In the genomic region with DNA sequence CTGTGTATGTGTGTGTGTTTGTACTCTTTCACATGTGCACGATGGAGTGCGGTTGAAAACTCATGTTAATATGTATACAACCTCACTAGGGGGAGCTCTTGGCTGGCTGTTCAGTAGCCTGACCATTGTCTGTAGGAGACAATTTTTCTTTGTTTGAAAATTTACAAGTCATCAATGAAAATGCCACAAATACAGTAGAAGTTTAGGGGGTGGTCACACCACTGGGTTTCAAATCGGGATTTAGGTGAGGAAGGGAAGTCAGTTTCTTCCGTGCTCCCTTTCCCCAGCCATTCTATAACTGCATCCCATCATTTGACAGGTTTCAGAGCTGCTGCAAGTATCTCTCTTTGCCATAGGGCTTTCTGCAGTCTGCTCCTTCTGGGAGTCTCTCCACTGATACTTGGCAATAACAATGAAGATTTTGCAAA, we compare ENCODE assay signal across 7 mouse cellular contexts.
DNase-seq lines count a peak whose midpoint lies in the region; ATAC-seq and TF ChIP-seq lines count a peak whose summit lies in the region.

No protein-coding gene starts in this region.

- TF ChIP-seq CTCF in MEL (IDR thresholded peaks at IDR 0.05 in 2 of 3, conservative IDR thresholded peaks at IDR 0.05 in 1 of 3; ENCODE audit: control insufficient read depth in 1 of 3, insufficient read depth in 1 of 3, low read depth in 2 of 3, low read length in 3 of 3, poor library complexity in 1 of 3, severe bottlenecking in 1 of 3) = peak in 1 of 3 experiments; percentile 21; a peak in 2 of 6 replicates

- TF ChIP-seq POLR2A in MEL (IDR thresholded peaks at IDR 0.05; ENCODE audit: control insufficient read depth in 1 of 2, insufficient read depth in 1 of 2, low read depth in 1 of 2, low read length in 2 of 2, poor library complexity in 1 of 2) = no peak

- no peaks in the 10 kb centered on the region for H3K36me3 ChIP-seq in MEL (ENCODE audit: control insufficient read depth in 1 of 2, insufficient read depth in 2 of 2, low read length in 2 of 2)
- no peaks in the 10 kb centered on the region for H3K36me3 ChIP-seq in forebrain, embryonic 14.5 days (ENCODE audit: control insufficient read depth, insufficient read depth, low read length)
- H3K36me3 ChIP-seq in hindbrain, embryonic 13.5 days = no peaks in the 10 kb centered on the region
- H3K36me3 ChIP-seq in stomach, embryonic 15.5 days = no peaks in the 10 kb centered on the region

- no peaks in the 10 kb centered on the region for H3K9me3 ChIP-seq in MEL (replicated peaks; ENCODE audit: insufficient read depth, low read length)
- no peaks in the 10 kb centered on the region for H3K9me3 ChIP-seq in forebrain, embryonic 14.5 days (replicated peaks; ENCODE audit: control insufficient read depth, low read length)
- H3K9me3 ChIP-seq in hindbrain, embryonic 13.5 days = no peaks in the 10 kb centered on the region
- no peaks in the 10 kb centered on the region for H3K9me3 ChIP-seq in stomach, embryonic 15.5 days

- peak; percentile 2 for DNase-seq in MEL (ENCODE audit: low read depth, low spot score)
- peak; percentile 93 for DNase-seq in forebrain, embryonic 14.5 days (ENCODE audit: low spot score)
- peak; percentile 27 to 57 for DNase-seq in layer of hippocampus, postnatal 25 days (ENCODE audit: extremely low spot score in 1 of 2, low spot score in 1 of 2)

- H3K9ac ChIP-seq in MEL (ENCODE audit: control insufficient read depth, low read depth, low read length, poor library complexity, severe bottlenecking) = no peak overlapping the region
- peak overlapping the region; percentile 49 for H3K9ac ChIP-seq in forebrain, embryonic 14.5 days (ENCODE audit: low read length)
- peak overlapping the region; percentile 59 for H3K9ac ChIP-seq in hindbrain, embryonic 13.5 days
- no peak overlapping the region for H3K9ac ChIP-seq in stomach, embryonic 15.5 days

- H3K79me2 ChIP-seq in MEL (ENCODE audit: control insufficient read depth, insufficient read depth, low read length, poor library complexity) = no peaks in the 10 kb centered on the region

- no peak overlapping the region for H3K27ac ChIP-seq in MEL (ENCODE audit: control insufficient read depth, low read depth, low read length)
- peak overlapping the region; percentile 72; the same call in 1 of the 2 replicates for H3K27ac ChIP-seq in forebrain, embryonic 14.5 days (ENCODE audit: low read depth, low read length)
- peak overlapping the region; percentile 93 for H3K27ac ChIP-seq in hindbrain, embryonic 13.5 days
- H3K27ac ChIP-seq in stomach, embryonic 15.5 days = no peak overlapping the region

- peak overlapping the region; percentile 44 for H3K4me2 ChIP-seq in forebrain, embryonic 14.5 days (ENCODE audit: low read length)
- peak overlapping the region; percentile 40 for H3K4me2 ChIP-seq in hindbrain, embryonic 13.5 days
- H3K4me2 ChIP-seq in stomach, embryonic 15.5 days = peak overlapping the region; percentile 13; the same call in 1 of the 2 replicates

- peak; percentile 58; the same call in 1 of the 2 replicates for ATAC-seq in cerebellum, adult (ENCODE audit: insufficient number of reproducible peaks, low FRiP score, low TSS enrichment)
- ATAC-seq in forebrain, embryonic 14.5 days = peak; percentile 86
- peak; percentile 82 for ATAC-seq in hindbrain, embryonic 13.5 days (ENCODE audit: low FRiP score)
- peak; percentile 63; the same call in 1 of the 2 replicates for ATAC-seq in megakaryocyte-erythroid progenitor cell, adult 5-6 weeks (replicated peaks; ENCODE audit: low FRiP score, low TSS enrichment, poor library complexity, severe bottlenecking)
- no peak for ATAC-seq in stomach, embryonic 15.5 days (ENCODE audit: insufficient read depth, low FRiP score, low read depth)

- TF ChIP-seq RAD21 in MEL (IDR thresholded peaks at IDR 0.05; ENCODE audit: low read depth, low read length) = peak; percentile 34

- H3K27me3 ChIP-seq in MEL (ENCODE audit: control insufficient read depth in 1 of 2, insufficient read depth in 2 of 2, low read length in 2 of 2) = no peaks in the 10 kb centered on the region
- H3K27me3 ChIP-seq in forebrain, embryonic 14.5 days (replicated peaks; ENCODE audit: control insufficient read depth, insufficient read depth, low read length) = no peaks in the 10 kb centered on the region
- no peaks in the 10 kb centered on the region for H3K27me3 ChIP-seq in hindbrain, embryonic 13.5 days
- no peaks in the 10 kb centered on the region for H3K27me3 ChIP-seq in stomach, embryonic 15.5 days (replicated peaks)

- WGBS in forebrain, embryonic 14.5 days = 5% methylated on average over 4 of the region's 4 CpGs
- WGBS in hindbrain, embryonic 13.5 days = 2% methylated on average over 4 of the region's 4 CpGs
- WGBS in stomach, embryonic 15.5 days = 8% methylated on average over 4 of the region's 4 CpGs

- no peak for TF ChIP-seq EP300 in MEL (IDR thresholded peaks at IDR 0.05; ENCODE audit: low read depth in 1 of 2, low read length in 2 of 2)

- no peak overlapping the region for H3K4me3 ChIP-seq in MEL (ENCODE audit: control insufficient read depth in 1 of 2, insufficient read depth in 1 of 2, low read depth in 2 of 2, low read length in 2 of 2)
- H3K4me3 ChIP-seq in forebrain, embryonic 14.5 days (ENCODE audit: low read depth, low read length) = 0 out of 2 replicates have a peak overlapping the region, but pooled peaks have one; percentile 2
- H3K4me3 ChIP-seq in hindbrain, embryonic 13.5 days = no peak overlapping the region
- H3K4me3 ChIP-seq in stomach, embryonic 15.5 days (replicated peaks) = no peak overlapping the region

- H3K4me1 ChIP-seq in MEL (ENCODE audit: control insufficient read depth in 1 of 2, insufficient read depth in 2 of 2, low read length in 2 of 2) = no peaks in the 10 kb centered on the region
- H3K4me1 ChIP-seq in forebrain, embryonic 14.5 days (ENCODE audit: control insufficient read depth, insufficient read depth, low read length) = peaks cover 17% of the 10 kb centered on the region
- peaks cover 31% of the 10 kb centered on the region for H3K4me1 ChIP-seq in hindbrain, embryonic 13.5 days (replicated peaks)
- H3K4me1 ChIP-seq in stomach, embryonic 15.5 days = 0 out of 2 replicates have a peak, but pooled peaks cover 3% of the 10 kb centered on the region

TF ChIP-seq in MEL, 35 proteins besides CTCF, POLR2A, EP300 and RAD21:
- no peak for TF ChIP-seq MYC (IDR thresholded peaks at IDR 0.05; ENCODE audit: low read depth, low read length)
- TF ChIP-seq SMC3 (IDR thresholded peaks at IDR 0.05; ENCODE audit: low read depth, low read length) = 0 out of 2 replicates have a peak, but pooled peaks have one; percentile 21
- TF ChIP-seq CHD2 (IDR thresholded peaks at IDR 0.05; ENCODE audit: low read length) = no peak
- no peak for TF ChIP-seq TCF12 (IDR thresholded peaks at IDR 0.05; ENCODE audit: low read depth, low read length)

Comparison
In these comparisons a context has a peak if more than half of its experiments do, and no peak if none do; other contexts are left out.
1. DNase-seq: peak in every context shown above with its lines; median percentile 93 in forebrain, embryonic 14.5 days; 42 in layer of hippocampus, postnatal 25 days; 2 in MEL.
2. H3K27ac ChIP-seq: peak in forebrain, embryonic 14.5 days (single experiment) and hindbrain, embryonic 13.5 days (single experiment); none in MEL (single experiment) and stomach, embryonic 15.5 days (single experiment).
3. H3K9ac ChIP-seq: peak in forebrain, embryonic 14.5 days (single experiment) and hindbrain, embryonic 13.5 days (single experiment); none in MEL (single experiment) and stomach, embryonic 15.5 days (single experiment).
4. Peak in every context shown above with its lines, with median percentiles within 50 percentile points of each other: H3K4me2 ChIP-seq.